Mouse (Mus musculus) layer of hippocampus, adult 9-10 months (tissue): ENCODE results near the gene Pax6.

ENCODE experiments used
- DNase-seq: peaks from one replicate; pipeline ENCODE4 v3.0.0; 2022; ENCODE audit warnings: low spot score

The Pax6 gene

DNA sequence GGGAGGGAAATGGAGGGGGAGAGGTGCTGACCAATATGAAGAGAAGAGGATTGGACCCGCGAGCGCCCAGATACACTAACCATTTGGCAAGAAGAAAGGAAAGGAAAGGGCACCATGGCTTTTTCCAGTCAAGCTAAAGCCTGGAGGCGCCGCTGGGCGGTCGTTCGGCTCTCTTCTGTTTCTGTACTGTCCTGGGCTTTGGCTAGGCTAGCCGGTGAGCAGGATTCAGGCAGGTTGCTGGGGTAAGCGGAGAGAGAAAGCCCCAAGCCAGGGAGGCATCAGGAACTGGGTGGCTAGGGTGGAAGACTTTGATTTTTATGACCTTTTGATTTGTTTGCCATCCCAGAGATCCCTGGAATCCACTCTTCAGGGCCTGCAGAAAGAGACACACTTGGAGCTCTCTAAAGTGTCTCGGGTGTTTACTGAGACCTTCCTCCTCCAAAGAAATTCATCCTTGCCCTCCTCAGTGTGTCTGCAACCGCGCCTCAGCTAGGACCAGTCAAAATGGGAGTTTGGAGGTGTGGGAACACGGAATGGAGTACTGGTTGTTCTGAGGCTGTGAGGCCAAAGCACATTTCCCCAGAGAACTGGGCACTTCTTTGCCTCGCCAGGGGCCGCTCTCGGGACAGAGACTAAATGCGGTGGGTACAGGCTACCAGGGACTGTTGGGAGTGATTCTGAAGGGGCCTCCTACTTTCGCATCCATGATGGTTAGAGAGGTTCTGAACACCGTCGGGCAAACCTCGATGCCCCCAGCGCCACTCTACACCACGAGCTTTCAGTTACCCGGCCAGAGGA is 3.3 kb downstream of the Pax6 start:
- no peak for DNase-seq

- DNase-seq = no peak
These were observed 3.9 kb downstream of the Pax6 start for GRCm38 (mm10) chr2:105672596-105672960.

GRCm38 (mm10) chr2:105673054-105673453 is 4.4 kb downstream of the Pax6 start:
- DNase-seq = no peak

DNA sequence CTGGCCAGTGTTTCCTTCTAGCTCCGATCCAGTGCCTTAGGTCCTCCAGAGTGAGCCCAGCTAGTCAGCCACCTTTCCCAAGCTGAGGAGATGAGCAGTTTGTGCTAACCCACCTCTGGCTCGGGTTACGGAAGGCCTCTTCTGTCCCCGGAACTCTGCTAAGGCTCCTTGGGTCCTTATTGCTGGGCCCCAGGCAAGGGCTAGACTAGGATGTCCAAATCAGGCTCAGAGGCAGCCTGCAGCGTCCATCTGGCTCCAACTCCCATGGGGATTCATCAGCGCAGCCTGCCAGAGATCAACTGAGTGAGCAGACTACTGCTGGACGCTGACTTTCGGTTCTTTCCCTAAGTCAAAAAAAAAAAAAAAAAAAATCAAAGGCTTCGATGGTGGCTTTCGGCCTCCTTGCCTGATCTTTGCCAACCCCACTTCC is 4.9 kb downstream of the Pax6 start:
- no peak for DNase-seq

DNA sequence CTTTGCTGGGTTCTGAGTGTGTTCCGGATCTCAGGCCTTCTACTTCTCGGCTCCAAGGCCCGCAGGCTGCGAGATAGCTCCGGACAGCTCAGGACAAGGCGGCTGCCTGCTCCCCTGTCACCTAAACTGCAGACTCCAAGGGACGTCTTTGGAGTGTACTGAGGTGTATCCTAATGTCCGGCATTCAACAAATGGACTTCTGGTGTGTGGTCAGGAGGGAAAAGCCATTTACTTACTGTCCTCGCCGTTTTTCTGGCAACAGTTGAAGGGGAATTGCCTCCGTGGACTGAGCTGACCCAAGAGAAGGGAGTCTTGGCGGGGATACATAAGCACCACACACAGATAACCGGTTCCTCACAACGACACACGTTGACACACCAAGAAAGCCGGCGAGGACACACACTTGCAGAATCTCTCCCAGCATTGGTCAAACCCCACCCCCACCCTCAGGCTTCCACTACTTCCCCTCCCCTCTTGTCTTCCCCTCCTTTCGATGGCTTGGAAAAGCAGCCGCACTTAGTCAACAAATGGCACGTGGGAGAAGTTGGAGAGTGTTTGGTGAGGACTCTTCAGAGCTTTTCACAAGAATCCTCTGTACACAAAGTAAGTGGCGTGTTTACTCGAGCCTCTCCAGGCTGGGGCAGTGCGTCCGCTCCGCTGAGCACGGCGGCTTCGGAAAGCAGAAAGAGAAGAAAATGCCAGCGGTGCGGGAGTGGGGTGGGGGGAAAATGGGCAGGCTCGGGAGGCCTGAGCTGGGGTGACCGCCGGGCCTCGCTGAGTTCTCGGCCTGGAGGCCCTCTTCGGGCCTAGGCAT is 5.6 kb downstream of the Pax6 start:
- no peak for DNase-seq

- DNase-seq = peak; percentile 46
These were observed 6.4 kb downstream of the Pax6 start for GRCm38 (mm10) chr2:105674875-105675729.

- no peak for DNase-seq
These were observed 7.0 kb downstream of the Pax6 start for GRCm38 (mm10) chr2:105675730-105676079.

GRCm38 (mm10) chr2:105676080-105676908 is 7.6 kb downstream of the Pax6 start:
- no peak for DNase-seq

GRCm38 (mm10) chr2:105676909-105677433 is 8.3 kb downstream of the Pax6 start:
- no peak for DNase-seq

DNA sequence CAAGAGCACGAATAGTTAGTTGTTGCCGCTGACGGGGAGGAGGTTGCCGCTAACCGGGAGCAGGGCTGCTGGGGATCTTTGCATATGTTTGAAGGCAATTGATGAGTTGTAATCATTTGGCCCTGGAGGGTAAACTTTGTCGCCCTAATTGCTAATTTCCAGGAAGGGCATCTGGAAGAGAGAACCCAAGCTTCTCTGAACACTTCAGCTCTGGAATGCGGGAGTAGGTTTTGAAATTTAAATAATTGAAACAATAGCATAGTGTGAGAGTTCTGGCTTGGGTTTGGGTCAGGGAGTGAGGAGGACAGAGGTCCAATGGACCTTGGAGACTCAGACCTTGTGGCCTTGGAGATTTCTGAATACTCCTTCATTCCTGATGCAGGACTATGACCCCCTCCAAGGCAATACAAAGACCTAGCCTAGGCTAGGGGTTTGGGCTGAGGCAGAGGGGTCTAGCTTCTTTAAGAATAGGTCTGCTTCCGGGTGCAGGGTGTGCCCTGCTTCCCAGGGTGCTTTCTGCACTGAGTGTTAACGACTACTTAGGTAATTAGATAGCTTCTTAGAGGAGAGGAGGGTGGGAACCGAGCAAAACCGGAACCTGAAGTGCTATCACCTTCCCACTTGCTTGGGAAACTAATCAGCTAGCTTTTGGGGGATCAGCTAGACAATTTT is 8.9 kb downstream of the Pax6 start:
- DNase-seq = no peak

- DNase-seq = no peak
These were observed 9.6 kb downstream of the Pax6 start for GRCm38 (mm10) chr2:105678306-105678705.

DNA sequence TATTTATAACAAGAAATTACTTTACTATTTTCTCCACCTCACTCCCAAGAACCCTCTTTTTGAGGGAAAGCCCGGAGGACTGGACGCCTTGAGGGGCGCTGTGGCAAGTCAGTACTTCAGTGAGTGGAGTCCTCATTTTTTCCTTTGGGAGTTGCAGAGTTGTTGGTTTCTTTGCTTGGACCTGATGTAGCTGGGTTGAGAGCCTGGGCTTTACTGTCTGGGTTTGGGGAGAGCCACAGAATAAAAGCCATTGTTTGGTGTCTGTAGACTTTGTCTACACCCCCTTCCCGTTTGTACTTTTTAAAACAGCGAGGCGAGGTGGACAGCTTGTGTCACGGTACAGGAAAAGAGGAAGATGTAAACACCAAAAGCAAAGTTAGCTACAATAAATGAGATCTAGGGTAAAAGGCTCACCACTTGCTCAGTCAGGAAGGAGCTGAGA is 10.2 kb downstream of the Pax6 start:
- DNase-seq = no peak

DNA sequence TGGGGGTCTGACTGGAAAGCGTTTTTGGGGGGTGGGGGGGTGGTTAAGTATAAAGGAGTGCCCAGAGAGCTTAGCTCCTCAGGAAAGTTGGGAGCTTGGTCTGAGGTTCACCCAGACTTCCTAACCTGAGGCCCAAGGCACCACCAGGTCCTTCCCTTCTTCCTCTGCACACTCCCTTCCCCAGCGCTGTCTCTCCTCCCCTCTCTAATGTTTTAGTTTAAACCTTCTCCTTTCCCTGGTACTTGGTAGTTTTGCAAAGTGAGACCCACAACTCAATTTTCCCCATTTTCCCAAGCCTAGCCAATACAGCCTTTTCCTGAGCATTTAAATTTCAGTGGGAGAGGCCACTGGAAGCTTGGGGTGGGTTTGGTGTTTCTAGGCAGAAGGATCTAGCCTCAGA is 10.6 kb downstream of the Pax6 start:
- DNase-seq = no peak

DNA sequence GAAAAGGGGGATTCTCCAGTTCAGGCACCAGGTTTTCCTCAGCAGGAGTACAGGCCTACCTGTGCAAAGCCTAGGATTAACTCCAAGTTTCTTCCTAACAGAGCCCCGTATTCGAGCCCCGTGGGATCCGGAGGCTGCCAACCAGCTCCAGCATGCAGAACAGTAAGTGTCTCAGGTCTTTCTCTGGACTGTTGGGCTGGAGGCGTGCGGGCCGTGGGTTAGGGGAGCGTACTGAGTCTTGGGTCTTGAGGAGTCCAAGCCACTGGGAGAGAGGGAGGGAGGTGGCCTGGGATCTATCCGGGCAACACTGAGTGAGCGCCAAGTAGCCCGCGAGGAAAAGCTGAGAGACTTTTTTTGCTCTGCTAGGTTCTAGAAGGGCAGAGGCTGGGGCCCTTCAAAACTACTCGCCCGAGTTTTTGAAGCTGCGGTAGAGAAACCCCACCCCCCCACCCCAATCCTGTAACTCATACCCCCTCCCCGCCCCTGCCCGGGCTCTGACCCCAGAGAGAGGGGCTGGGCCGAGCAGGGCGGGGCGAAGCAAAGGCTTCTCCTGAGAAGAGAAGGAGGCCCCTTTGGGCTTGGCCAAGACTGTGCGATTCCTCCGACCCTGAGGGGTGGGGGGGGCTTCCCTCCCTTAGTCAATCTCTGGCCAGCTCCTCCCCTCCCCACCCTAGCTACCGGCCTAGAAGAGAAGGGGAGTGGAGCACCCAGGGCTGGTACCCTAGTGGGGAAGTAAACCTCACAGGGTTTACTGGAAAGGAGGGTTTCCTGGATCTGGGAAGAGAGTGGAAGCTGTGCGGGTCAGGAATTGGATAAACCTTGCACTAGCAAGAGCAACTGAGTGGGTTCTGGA is 11.7 kb downstream of the Pax6 start:
- no peak for DNase-seq

DNA sequence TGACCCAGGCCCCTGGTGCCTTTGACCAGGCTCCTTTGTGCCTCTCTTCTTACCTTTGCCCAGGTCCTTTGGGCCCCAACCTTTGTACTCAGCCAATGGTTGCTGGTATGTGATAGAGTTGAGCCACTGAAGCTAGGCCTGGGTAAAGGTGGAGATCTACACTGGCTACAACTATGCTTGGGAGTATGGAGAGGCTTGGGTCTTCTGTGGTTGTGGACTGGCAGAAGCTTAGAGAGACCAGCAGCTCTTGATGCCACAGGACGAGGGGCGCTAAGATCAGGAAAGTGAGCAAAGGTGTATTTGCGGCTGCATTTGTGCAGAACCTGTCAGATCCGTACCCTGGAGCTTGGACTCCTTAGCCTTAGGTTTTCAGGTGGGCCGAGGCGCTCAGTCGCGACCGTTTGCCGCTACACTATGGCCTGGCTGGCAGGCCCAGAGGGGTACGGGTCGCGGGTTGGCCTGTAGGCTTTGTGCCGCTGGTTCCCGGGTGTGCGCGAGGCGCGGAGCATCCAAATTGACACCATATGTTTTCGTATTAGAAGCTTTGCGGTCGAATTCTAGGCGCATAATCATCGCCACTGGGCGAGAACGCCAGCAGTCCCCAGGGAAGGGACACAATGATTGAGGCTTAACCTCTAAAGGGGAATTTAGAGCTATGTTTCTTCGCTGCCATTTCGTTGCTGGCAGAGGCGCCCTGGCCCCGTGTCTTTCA is 12.5 kb downstream of the Pax6 start:
- no peak for DNase-seq

- DNase-seq = no peak
These were observed 13.4 kb downstream of the Pax6 start for GRCm38 (mm10) chr2:105682011-105682501.

GRCm38 (mm10) chr2:105682634-105683351 is 14.1 kb downstream of the Pax6 start:
- DNase-seq = no peak

DNA sequence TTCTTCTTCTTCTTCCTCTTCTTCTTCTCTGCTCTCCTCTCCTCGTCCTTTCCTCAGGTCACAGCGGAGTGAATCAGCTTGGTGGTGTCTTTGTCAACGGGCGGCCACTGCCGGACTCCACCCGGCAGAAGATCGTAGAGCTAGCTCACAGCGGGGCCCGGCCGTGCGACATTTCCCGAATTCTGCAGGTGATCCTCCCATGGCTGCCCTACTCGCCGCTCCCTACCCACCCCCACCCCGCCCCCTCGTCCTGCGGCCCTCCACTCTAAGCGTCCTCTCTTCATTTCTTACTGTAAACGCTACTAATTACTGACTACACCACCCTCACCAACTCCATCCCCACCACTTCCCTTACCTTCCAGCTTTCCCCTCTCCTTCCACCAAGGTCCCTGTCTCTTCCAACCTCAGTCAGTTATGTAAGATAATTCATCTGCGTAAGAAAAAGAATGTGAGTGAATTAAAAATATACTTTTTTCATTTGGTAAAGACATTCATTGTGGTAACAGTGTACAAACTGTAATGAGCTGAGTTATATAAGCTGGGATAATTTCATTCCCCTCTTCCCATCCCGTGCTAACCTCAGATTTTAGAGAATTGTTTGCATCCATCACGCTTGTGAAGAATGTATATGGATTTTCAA is 15.2 kb downstream of the Pax6 start:
- no peak for DNase-seq
